In the genomic region with DNA sequence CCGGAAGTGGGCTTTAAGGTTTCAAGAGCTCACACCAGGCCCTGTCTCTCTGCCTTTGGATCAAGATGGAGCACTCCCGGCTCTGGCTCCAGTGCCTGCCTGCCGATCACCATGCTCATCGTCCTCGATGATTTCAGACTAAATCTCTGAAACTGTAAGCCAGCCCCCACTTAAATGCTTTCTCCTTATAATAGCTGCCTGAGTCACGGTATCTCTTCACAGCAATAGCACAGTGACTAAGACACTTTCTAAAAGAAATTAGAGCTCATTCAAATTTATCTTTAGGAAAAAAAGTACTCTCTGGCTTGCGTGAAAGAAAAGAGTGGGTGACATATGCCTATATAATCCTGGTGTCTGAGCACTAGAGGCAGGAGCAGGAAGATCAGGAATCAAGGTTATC, we compare ENCODE assay signal across 16 mouse cellular contexts. TPM values are rescaled to one million over a fixed set of nuclear protein-coding genes. Genes with fewer than 3 reads are reported as not detected.
A peak's percentile ranks its signal among the peaks of the same experiment; 100 is the strongest.
DNase-seq lines count a peak whose midpoint lies in the region; ATAC-seq lines count a peak whose summit lies in the region.
"Had no signal": no experiment of that assay in that cellular context is flagged by ENCODE, and none has a peak within 500 bp of the region (broad histone marks: within the 10 kb centered on the region; RNA-seq: fewer than 3 reads in every experiment).

No protein-coding gene starts in this region.

- no peak for DNase-seq in frontal cortex, postnatal 10 days (ENCODE audit: low spot score in 2 of 2)
- peak; percentile 19 to 39 for DNase-seq in left cerebral cortex, adult 9 months (ENCODE audit: low spot score in 2 of 2)
- DNase-seq in left cerebral cortex, postnatal 10 days (ENCODE audit: extremely low spot score in 1 of 2, low spot score in 2 of 2) = no peak
- DNase-seq in left cerebral cortex, postnatal 25 days (ENCODE audit: low spot score in 2 of 2) = peak; percentile 24 to 84
- DNase-seq in urinary bladder, adult 2 months (ENCODE audit: low spot score) = no peak
- no peak for DNase-seq in adrenal gland, postnatal 10 days
- DNase-seq: adrenal gland, postnatal 14 days; B cell, adult 2 months; cerebellum, adult 8-10 months; cerebellum, postnatal 14 days; embryo, embryonic 11 days; gastrocnemius, adult 2 months; gastrocnemius, postnatal 25 days had no signal

- peak; percentile 95 for ATAC-seq in frontal cortex, adult (ENCODE audit: low TSS enrichment)
- ATAC-seq: CD4-positive, CD25-positive, alpha-beta regulatory T cell, adult 4 months; forebrain, embryonic 14.5 days had no signal

- intact Hi-C loops in left cerebral cortex, postnatal 10 days (cut with DNase I) = no loop called here
- intact Hi-C loops in left cerebral cortex, postnatal 25 days (cut with DNase I) = no loop called here

RNA-seq across cellular contexts. Expression of gene Kdm6b, which starts 50.5 kb away (rescaled TPM):
- total RNA-seq in left cerebral cortex, postnatal 10 days (2021) = 10 to 100 TPM; 42.7 to 43.9 TPM
- total RNA-seq in left cerebral cortex, postnatal 25 days (2021) = 10 to 100 TPM; 23.3 to 25.3 TPM
- polyA plus RNA-seq in urinary bladder, adult 2 months (2012; rRNA removed) = 3.3 and 10.7 TPM in 2 replicates
- 10 to 100 TPM; 49.0 to 53.4 TPM for total RNA-seq in adrenal gland, postnatal 10 days (2021)

Comparison
In these comparisons a context has a peak if more than half of its experiments do, and no peak if none do; other contexts are left out.
1. DNase-seq: peak in left cerebral cortex, adult 9 months (2 of 2) and left cerebral cortex, postnatal 25 days (2 of 2); none in frontal cortex, postnatal 10 days (0 of 2), left cerebral cortex, postnatal 10 days (0 of 2), urinary bladder, adult 2 months (single experiment) and adrenal gland, postnatal 10 days (single experiment).